Mouse (Mus musculus) fibroblast of lung, adult 2 months (primary cell): ENCODE results near the gene Rgs8.

Experiments used
- DNase-seq: peaks from one replicate; pipeline ENCODE4 v3.0.0-alpha.2; 2011; ENCODE audit warnings: low read depth

Gene Rgs8

GRCm38 (mm10) chr1:153746119-153746670 is 93.4 kb downstream of the Rgs8 start:
- DNase-seq, result no peak

DNA sequence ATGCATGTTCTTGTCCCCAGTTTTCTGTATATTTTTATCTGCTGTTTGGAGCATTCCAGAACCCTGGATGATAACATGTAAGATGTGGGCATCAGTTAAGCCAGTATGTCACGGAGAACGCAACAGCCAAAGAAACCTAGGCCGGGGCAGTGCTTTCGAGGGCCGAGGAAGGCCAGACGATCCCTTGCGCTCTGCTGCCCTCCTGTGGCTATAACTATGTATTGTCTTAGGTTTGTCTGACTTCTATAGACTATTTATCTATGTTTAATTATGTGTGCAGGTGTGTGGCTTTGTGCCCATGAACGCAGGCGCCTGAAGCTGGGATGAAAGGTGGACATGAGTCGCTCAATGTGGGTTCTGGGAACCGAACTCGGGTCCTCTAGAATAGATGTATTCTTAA is 93.9 kb downstream of the Rgs8 start:
- no peak for DNase-seq

- DNase-seq, result no peak
Observed at GRCm38 (mm10) chr1:153747861-153748530, 95.2 kb downstream of the Rgs8 start.

GRCm38 (mm10) chr1:153748549-153748948 is 95.7 kb downstream of the Rgs8 start:
- no peak for DNase-seq

DNA sequence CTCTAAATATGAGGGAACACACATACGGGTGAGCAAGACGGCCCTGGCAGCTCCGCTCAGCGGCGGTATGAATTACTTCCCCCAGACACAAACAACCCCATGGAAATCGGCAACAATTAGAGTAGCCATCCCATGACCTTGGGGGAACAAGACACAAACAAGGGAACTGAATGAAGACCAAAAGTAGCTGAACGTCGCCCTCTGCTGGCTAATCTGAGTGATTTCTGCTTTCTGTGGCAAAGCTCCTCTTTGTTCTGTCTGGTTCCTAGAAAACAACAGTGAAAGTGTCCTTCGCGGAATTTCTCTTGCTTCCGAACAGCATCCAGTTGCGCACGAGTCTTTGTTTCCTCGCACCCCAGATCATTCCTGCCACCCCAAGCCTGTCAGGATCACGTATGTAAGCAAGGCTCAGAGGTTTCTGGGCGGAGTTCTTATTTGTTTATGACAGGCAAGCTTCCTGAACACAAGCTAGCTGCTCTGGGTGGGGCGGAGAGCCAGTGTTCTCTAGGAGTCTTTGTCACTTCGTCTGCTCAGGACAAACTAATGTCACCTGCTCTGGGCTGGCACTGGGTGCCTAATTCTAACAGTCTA is 96.5 kb downstream of the Rgs8 start, which contains the start of gene Rnasel:
Gene Rnasel (plus strand): TSS at position 216 of the 591 bp plus-strand sequence.
- DNase-seq, result peak; percentile 61
